Mouse (Mus musculus) embryonic facial prominence, embryonic 11.5 days (tissue): ENCODE results near the gene Med11. TPM values are rescaled to one million over a fixed set of nuclear protein-coding genes. Genes with fewer than 3 reads are reported as not detected.

Experiments
- ATAC-seq: fragments of 200-750 bp; cut with Nextera tagmentation; replicated peaks from 2 replicates; pipeline ENCODE4 v1.8.0; 2017; ENCODE audit warnings: low read depth; ENCODE audit not compliant: insufficient number of reproducible peaks, low FRiP score, low TSS enrichment
- DNase-seq: peaks from one replicate; pipeline ENCODE4 v3.0.0-alpha.2; 2015; ENCODE audit warnings: low spot score
- H3K27ac ChIP-seq: fragments of 300-500 bp; sonication (generic); replicated peaks from 2 replicates; pipeline ENCODE4 v1.5.1; 2014; ENCODE audit warnings: mild to moderate bottlenecking, low read depth, low read length, control low read depth
- H3K27me3 ChIP-seq: fragments of 300-500 bp; sonication (generic); 2 replicates; pipeline ENCODE4 v1.6.1; 2014; ENCODE audit warnings: mild to moderate bottlenecking, low read length, moderate library complexity, mixed read lengths; ENCODE audit not compliant: control insufficient read depth, insufficient read depth
- H3K36me3 ChIP-seq: fragments of 300-500 bp; sonication (generic); replicated peaks from 2 replicates; pipeline ENCODE4 v1.6.1; 2014; ENCODE audit warnings: low read depth, mild to moderate bottlenecking, low read length, moderate library complexity, mixed read lengths; ENCODE audit not compliant: control insufficient read depth, insufficient read depth
- H3K4me1 ChIP-seq: fragments of 300-500 bp; sonication (generic); 2 replicates; pipeline ENCODE4 v1.6.1; 2014; ENCODE audit warnings: low read length, mixed read lengths; ENCODE audit not compliant: control insufficient read depth, insufficient read depth
- H3K4me2 ChIP-seq: fragments of 300-500 bp; sonication (generic); 2 replicates; pipeline ENCODE4 v1.6.1; 2014; ENCODE audit warnings: low read depth, mild to moderate bottlenecking, control low read depth, low read length, moderate library complexity
- H3K4me3 ChIP-seq: fragments of 300-500 bp; sonication (generic); 2 replicates; pipeline ENCODE4 v1.5.1; 2014; ENCODE audit warnings: low read depth, low read length, control low read depth
- H3K9ac ChIP-seq: fragments of 300-500 bp; sonication (generic); replicated peaks from 2 replicates; pipeline ENCODE4 v1.6.1; 2014; ENCODE audit warnings: mild to moderate bottlenecking, control low read depth, low read length
- H3K9me3 ChIP-seq: fragments of 300-500 bp; sonication (generic); replicated peaks from 2 replicates; pipeline ENCODE4 v1.6.1; 2016; ENCODE audit warnings: mild to moderate bottlenecking, low read length, inconsistent platforms, mixed read lengths; ENCODE audit not compliant: control insufficient read depth
- WGBS: fragments of 180-500 bp; shearing (Covaris S2); extraction: QIAGEN DNeasy Blood & Tissue Kit; methylation state at CpG from one replicate; pipeline ENCODE4 v1.1.7; 2014; 5-methylcytosine and 5-hydroxymethylcytosine counted together
- polyA plus RNA-seq: library from polyadenylated mRNA; unstranded; fragments of >200 nt; fragmentation: Nextera tagmentation; extraction: Ambion mirVana; gene quantifications from 2 replicates; pipeline ENCODE4 v1.2.1, GENCODE M21; 2014

The Med11 gene
- polyA plus RNA-seq = 38.7 and 46.9 TPM in 2 replicates

DNA sequence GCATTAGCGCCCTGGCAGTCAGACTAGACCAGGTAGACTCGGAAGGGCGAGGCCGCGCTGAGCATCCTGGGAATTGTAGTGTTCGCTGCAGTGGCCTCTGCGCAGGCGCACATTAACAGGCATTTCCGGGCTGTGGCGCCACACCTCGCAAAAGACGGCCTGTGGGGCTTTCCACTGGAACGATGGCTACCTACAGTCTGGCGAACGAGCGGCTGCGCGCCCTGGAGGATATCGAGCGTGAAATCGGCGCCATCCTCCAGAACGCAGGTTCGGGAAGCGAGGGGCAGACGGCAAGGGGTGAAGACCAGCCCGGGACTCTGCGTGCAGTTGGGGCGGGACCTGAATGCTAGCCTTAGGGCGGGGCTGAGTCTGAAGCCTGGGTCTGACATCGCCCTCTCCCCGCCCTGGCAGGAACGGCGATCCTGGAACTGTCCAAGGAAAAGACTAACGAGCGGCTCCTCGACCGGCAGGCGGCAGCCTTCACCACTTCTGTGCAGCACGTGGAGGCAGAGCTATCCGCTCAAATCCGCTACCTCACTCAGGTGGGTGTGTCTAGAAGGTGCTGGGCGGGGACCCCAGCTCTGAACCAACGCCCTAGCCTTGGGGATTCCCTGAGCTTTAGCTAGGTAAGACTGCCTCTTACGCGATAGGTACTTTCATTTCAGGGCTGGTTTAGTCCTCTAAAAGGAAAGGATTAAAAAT is at the start of gene Med11:
Gene Med11 (plus strand): TSS at position 123 of the 702 bp plus-strand sequence.
- DNase-seq (peak; percentile 97), ATAC-seq (peak; percentile 97)
- H3K36me3 ChIP-seq = no peaks in the 10 kb centered on the region
- no peaks in the 10 kb centered on the region for H3K9me3 ChIP-seq
- peak within 1 kb of the TSS; percentile 72 for H3K9ac ChIP-seq
- H3K4me3 ChIP-seq = peak within 1 kb of the TSS; percentile 64
- H3K27ac ChIP-seq = peak within 1 kb of the TSS; percentile 89
- H3K4me2 ChIP-seq = peak within 1 kb of the TSS; percentile 59
- H3K27me3 ChIP-seq = no peaks in the 10 kb centered on the region
- H3K4me1 ChIP-seq = no peaks in the 10 kb centered on the region
- under 1% methylated on average over 46 of the region's 46 CpGs for WGBS

DNA sequence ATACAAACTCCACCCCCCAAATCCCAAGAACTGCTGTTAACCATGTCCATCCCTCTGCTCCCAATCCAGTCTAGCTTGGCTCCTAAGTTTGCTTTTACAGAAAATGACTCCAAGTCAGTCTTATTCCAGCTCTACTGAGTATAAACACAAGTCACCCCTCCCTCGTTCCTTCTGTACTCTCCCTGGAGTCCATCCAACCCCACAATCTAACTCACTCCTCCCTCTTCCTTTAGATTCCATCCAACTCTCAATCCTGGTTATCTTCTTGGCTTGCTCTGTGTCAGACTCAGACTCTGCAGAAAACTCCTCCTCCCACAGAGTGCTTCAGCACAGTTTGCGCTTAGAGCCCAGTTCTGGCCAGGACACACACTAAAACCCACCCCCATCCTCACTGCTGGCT is 48.1 kb upstream of the Med11 start:
- WGBS = 90% methylated on average over 2 of the region's 2 CpGs
- DNase-seq (no peak), ATAC-seq (no peak)
- no peak overlapping the region for H3K9ac ChIP-seq
- no peaks in the 10 kb centered on the region for H3K27me3 ChIP-seq
- H3K36me3 ChIP-seq = peaks cover 9% of the 10 kb centered on the region
- no peaks in the 10 kb centered on the region for H3K9me3 ChIP-seq
- H3K4me2 ChIP-seq = no peak overlapping the region
- H3K4me3 ChIP-seq = no peak overlapping the region
- peaks cover 1% of the 10 kb centered on the region for H3K4me1 ChIP-seq
- H3K27ac ChIP-seq = no peak overlapping the region

DNA sequence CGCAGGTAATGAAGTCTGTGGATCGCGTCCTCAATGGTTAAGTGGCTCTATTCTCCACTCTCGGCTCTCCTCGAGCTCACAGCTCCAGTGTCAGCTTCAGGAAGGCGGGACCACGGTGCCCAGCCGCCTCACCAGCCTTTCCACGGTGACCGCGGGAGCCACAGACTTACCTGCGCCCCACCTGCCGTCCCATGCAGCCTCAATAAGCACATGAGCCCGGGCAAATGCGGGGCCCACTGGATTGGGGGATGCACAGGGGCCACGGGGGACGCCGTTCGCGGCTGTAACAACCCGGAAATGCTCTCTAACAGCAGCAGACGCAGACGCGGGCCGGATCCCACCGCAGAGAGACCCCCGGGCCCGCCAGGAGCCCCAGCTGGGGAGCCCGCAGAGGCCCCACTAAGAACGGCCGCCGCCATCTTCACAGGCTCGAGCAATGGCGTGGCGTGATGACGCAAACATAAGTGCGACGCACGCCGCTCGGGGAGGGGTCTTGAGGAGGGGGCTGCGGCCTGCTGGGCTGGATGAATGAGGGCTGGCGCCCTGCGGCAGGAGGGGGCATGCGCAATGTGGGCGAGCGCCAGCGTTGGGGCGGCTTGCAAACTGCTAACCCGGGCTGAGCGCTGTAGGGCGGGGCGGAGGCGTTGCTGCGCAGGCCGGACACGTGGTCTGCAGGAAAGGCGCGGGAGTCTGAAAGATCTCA is 42.0 kb upstream of the Med11 start, which contains the start of gene Pelp1:
Gene Pelp1 (minus strand): TSS at position 438 of the 703 bp plus-strand sequence.
- Histone ChIP-seq H3K4me3 (peak within 1 kb of the TSS; percentile 99), H3K4me1 (peaks cover 2% of the 10 kb centered on the region), H3K4me2 (peak within 1 kb of the TSS; percentile 80), H3K36me3 (no peaks in the 10 kb centered on the region), H3K27me3 (no peaks in the 10 kb centered on the region), H3K27ac (peak within 1 kb of the TSS; percentile 52; the same call in 1 of the 2 replicates), H3K9ac (peak within 1 kb of the TSS; percentile 99), H3K9me3 (no peaks in the 10 kb centered on the region)
- WGBS = 1% methylated on average over 58 of the region's 59 CpGs
- DNase-seq (peak; percentile 99), ATAC-seq (peak; percentile 97)

DNA sequence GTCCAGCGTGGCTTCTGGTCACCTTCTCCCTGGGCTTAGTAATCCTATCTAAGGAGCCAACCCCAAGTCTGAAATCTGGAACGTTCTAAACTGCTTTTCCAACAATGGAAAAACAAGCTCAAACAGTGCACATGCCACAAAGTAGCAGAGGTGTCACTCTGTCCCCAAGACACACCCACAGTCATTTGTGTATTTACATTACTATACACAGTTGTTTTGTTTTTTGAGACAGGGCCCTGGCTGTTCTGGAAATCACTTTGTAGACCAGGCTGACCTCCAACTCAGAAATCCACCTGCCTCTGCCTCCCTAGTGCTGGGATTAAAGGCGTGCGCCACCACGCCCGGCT is 41.4 kb upstream of the Med11 start:
- Histone ChIP-seq H3K4me2 (peak overlapping the region; percentile 80), H3K27me3 (no peaks in the 10 kb centered on the region), H3K27ac (no peak overlapping the region), H3K4me3 (no peak overlapping the region), H3K9ac (peak overlapping the region; percentile 99; the same call in 1 of the 2 replicates), H3K9me3 (no peaks in the 10 kb centered on the region), H3K36me3 (no peaks in the 10 kb centered on the region), H3K4me1 (peaks cover 2% of the 10 kb centered on the region)
- no peak; the same call in none of the 2 replicates for ATAC-seq
- WGBS = 60% methylated on average over 6 of the region's 6 CpGs
- no peak for DNase-seq

DNA sequence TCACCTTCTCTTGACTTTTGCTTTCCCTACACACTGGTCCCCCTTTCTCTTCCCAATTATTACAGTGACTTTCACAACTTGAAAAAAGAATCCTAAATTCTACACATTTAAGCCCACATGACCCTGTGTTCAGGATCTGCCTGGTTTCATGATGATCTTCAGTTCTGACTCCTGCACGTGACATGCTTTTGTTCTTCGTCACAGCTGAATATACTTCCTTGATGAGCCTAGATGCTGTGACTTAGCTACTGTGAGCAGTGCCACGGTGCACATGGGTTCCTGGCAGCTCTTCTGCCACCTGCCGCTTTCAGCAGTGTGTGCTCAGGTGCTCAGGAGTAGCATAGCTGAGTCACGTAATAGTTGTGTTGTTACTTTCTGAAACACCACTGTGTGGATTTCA is 39.1 kb upstream of the Med11 start:
- H3K36me3 ChIP-seq = no peaks in the 10 kb centered on the region
- no peaks in the 10 kb centered on the region for H3K27me3 ChIP-seq
- H3K4me3 ChIP-seq = no peak overlapping the region
- H3K4me2 ChIP-seq = no peak overlapping the region
- no peak overlapping the region for H3K27ac ChIP-seq
- no peak for ATAC-seq
- 74% methylated on average over 5 of the region's 5 CpGs for WGBS
- H3K9me3 ChIP-seq = no peaks in the 10 kb centered on the region
- no peak for DNase-seq
- no peak overlapping the region for H3K9ac ChIP-seq
- H3K4me1 ChIP-seq = peaks cover 2% of the 10 kb centered on the region

DNA sequence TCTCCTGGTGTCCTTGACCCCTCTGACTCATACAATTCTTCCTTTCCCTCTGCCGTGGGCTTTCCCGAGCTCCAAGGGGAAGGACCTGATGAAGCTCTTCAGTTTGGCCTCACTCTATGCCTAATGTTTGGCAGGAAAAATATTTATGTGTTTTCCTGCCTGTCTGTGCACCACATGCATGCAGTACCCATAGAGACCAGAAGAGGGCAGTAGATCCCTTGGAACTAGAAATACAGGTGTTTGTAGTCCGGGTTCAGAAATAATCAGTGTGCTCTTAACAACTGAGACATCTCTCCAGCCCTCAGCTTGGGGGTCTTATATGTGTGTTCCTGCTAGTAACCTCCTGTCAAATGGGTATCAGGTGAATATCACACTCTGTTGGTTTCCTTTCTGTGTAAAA is 37.8 kb upstream of the Med11 start:
- WGBS = 6% methylated on average over 3 of the region's 3 CpGs

DNA sequence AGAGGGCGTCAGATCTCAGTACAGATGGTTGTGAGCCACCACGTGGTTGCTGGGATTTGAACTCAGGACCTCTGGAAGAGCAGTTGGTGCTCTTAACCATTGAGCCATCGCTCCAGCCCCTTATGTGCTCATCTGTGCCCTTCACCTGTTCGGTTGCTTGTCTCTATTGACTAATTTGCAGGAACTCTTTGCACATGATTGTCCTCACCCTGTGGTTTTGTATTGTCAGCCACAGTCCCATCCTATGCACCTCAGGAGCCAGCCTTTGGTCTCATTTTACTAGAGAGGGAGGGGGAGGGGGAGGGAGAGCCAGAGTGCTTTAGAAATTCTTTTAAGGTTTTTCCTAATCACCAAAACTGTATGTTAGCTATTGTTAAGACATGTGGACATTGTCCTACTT is 33.5 kb upstream of the Med11 start:
- no peak overlapping the region for H3K4me2 ChIP-seq
- no peak for DNase-seq
- H3K9me3 ChIP-seq = no peaks in the 10 kb centered on the region
- 66% methylated on average over 4 of the region's 4 CpGs for WGBS
- no peak overlapping the region for H3K4me3 ChIP-seq
- no peaks in the 10 kb centered on the region for H3K4me1 ChIP-seq
- H3K36me3 ChIP-seq = no peaks in the 10 kb centered on the region
- H3K9ac ChIP-seq = no peak overlapping the region
- H3K27ac ChIP-seq = no peak overlapping the region
- no peak for ATAC-seq
- H3K27me3 ChIP-seq = no peaks in the 10 kb centered on the region

More for the DNA sequence above, 37.8 kb upstream of the Med11 start:
- no peak overlapping the region for H3K4me2 ChIP-seq
- no peak overlapping the region for H3K9ac ChIP-seq
- H3K36me3 ChIP-seq = no peaks in the 10 kb centered on the region
- no peaks in the 10 kb centered on the region for H3K9me3 ChIP-seq
- H3K27ac ChIP-seq = no peak overlapping the region
- DNase-seq = peak; percentile 87
- H3K27me3 ChIP-seq = no peaks in the 10 kb centered on the region
- ATAC-seq = no peak
- H3K4me1 ChIP-seq = no peaks in the 10 kb centered on the region
- H3K4me3 ChIP-seq = no peak overlapping the region

DNA sequence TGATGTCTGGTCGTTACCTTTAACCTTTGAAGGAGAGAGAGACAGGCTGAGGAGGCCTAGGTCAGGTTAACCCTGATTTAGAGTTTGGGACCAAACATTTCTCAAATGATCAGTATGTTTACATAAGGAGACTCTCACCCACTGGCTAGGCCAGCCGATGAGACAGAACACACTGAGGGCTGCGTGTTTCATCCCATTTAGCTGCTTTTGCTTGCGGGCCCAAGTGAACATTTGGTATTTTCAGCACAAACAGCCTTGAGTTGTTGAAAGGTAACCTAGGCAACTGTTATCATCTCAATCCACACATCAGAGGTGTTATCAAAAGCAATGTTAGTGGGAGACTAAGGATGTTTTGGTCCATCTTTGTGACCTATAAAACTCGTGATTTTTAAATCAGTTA is 32.2 kb upstream of the Med11 start:
- Histone ChIP-seq H3K4me2 (no peak overlapping the region), H3K27me3 (no peaks in the 10 kb centered on the region), H3K9me3 (no peaks in the 10 kb centered on the region), H3K36me3 (no peaks in the 10 kb centered on the region), H3K9ac (no peak overlapping the region), H3K4me1 (no peaks in the 10 kb centered on the region), H3K4me3 (no peak overlapping the region), H3K27ac (no peak overlapping the region)
- DNase-seq = no peak
- no peak for ATAC-seq
- 75% methylated on average over 5 of the region's 5 CpGs for WGBS
